Mouse (Mus musculus): ENCODE measurements around the gene Tusc2. TPM values are rescaled to one million over a fixed set of nuclear protein-coding genes. Genes with fewer than 3 reads are reported as not detected.
"Not testable (repeated sequence)": the region's sequence is repeated elsewhere in the genome, so short reads cannot be mapped to it uniquely, and the experiment has no call there.

Gene Tusc2
- total and polyA plus RNA-seq, 3 experiments, result 36.2 to 48.9 TPM; not detected in 1

DNA sequence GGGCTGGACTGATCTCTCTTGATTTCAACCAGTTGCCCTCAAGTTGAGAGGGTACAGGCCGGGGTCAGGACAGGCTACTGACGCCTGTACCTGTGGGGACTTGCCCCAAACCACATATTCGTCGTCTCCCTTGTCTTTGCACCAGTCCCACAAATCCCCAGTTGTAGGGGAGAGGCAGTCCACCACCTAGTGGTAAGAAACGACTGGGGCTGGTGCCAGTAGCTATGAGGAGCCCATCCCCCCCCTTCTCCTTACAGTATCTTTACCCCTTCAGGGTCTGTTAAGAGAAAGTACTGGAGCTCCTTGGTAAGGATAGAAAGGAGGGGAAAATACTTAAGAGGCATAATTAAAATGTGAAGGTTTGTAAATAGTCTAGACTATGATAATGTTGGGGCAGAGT is 2.5 kb downstream of the Tusc2 start:
- not testable (repeated sequence) for H3K27me3 ChIP-seq (ENCODE audit: control insufficient read depth in 1 of 2, insufficient read depth in 2 of 2, low read length in 2 of 2); H3K9ac ChIP-seq (ENCODE audit: control insufficient read depth, low read depth, low read length, poor library complexity, severe bottlenecking); H3K4me3 ChIP-seq (ENCODE audit: control insufficient read depth in 1 of 2, insufficient read depth in 1 of 2, low read depth in 2 of 2, low read length in 2 of 2); DNase-seq (ENCODE audit: low read depth, low spot score); H3K9me3 ChIP-seq (replicated peaks; ENCODE audit: insufficient read depth, low read length); H3K27ac ChIP-seq (ENCODE audit: control insufficient read depth, low read depth, low read length)
- Histone ChIP-seq H3K79me2 (ENCODE audit: control insufficient read depth, insufficient read depth, low read length, poor library complexity) (peaks cover 23% of the 10 kb centered on the region), H3K4me1 (ENCODE audit: control insufficient read depth in 1 of 2, insufficient read depth in 2 of 2, low read length in 2 of 2) (peaks cover 0 to 27% of the 10 kb centered on the region in 2 experiments; a peak in 3 of 4 replicates), H3K36me3 (ENCODE audit: control insufficient read depth in 1 of 2, insufficient read depth in 2 of 2, low read length in 2 of 2) (peaks cover 0 to 15% of the 10 kb centered on the region in 2 experiments; a peak in 3 of 4 replicates)
- TF ChIP-seq CTCF (IDR thresholded peaks at IDR 0.05 in 2 of 3, conservative IDR thresholded peaks at IDR 0.05 in 1 of 3; ENCODE audit: control insufficient read depth in 1 of 3, insufficient read depth in 1 of 3, low read depth in 2 of 3, low read length in 3 of 3, poor library complexity in 1 of 3, severe bottlenecking in 1 of 3), result peak in 2 of 3 experiments; percentile 8 to 29; a peak in 2 of 6 replicates

DNA sequence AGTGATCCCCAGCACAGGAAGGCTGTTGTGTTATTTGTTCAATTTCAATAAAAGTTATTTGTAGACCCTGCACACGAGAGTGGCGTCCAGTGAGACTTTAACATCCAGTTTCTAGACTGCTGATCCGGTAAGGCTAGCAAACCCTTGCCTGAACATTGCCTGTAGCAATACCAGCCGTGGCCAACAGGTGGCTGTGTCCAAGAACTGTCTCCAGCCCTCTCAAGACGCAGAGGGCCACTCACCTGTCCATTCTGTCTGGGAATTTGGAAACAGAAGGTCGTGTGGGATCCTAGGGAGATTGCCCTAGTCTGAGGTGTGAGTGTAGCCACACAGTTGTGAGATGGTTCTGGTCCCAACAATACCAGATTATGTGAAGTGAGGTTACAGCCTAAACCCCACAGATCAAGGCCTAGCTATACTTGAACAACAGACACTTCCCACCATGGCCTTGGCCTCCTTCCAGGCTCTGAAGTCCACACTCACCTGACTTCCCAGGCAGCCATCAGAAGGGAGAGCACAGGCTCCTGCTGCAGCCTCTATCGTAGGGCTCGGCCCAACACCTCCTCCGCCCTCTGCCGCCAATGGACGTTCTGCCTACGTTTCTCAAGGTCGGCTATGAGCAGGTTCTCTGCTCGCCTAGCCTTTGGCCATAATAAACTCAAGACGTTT is 3.1 kb downstream of the Tusc2 start:
- H3K79me2 ChIP-seq (ENCODE audit: control insufficient read depth, insufficient read depth, low read length, poor library complexity), result peaks cover 23% of the 10 kb centered on the region
- no peaks in the 10 kb centered on the region for H3K27me3 ChIP-seq (ENCODE audit: control insufficient read depth in 1 of 2, insufficient read depth in 2 of 2, low read length in 2 of 2)
- 0 out of 2 replicates have a peak, but pooled peaks have one; percentile 13 for TF ChIP-seq HCFC1 (IDR thresholded peaks at IDR 0.05; ENCODE audit: low read depth, low read length)
- peak; percentile 70 to 96 (median 70) for TF ChIP-seq CTCF (IDR thresholded peaks at IDR 0.05 in 2 of 3, conservative IDR thresholded peaks at IDR 0.05 in 1 of 3; ENCODE audit: control insufficient read depth in 1 of 3, insufficient read depth in 1 of 3, low read depth in 2 of 3, low read length in 3 of 3, poor library complexity in 1 of 3, severe bottlenecking in 1 of 3)
- TF ChIP-seq NRF1 (IDR thresholded peaks at IDR 0.05; ENCODE audit: insufficient read depth, low read depth, low read length, poor library complexity, severe bottlenecking), result no peak
- TF ChIP-seq SMC3 (IDR thresholded peaks at IDR 0.05; ENCODE audit: low read depth, low read length), result peak; percentile 66
- TF ChIP-seq RAD21 (IDR thresholded peaks at IDR 0.05; ENCODE audit: low read depth, low read length), result peak; percentile 23
- no peak for TF ChIP-seq MEF2A (IDR thresholded peaks at IDR 0.05; ENCODE audit: extremely low read depth, insufficient replicate concordance, low read depth, low read length, poor library complexity, severe bottlenecking)
- no peak overlapping the region for H3K4me3 ChIP-seq (ENCODE audit: control insufficient read depth in 1 of 2, insufficient read depth in 1 of 2, low read depth in 2 of 2, low read length in 2 of 2)
- peak; percentile 83 for DNase-seq (ENCODE audit: low read depth, low spot score)
- peaks cover 2 to 33% of the 10 kb centered on the region in 2 experiments; a peak in 3 of 4 replicates for H3K4me1 ChIP-seq (ENCODE audit: control insufficient read depth in 1 of 2, insufficient read depth in 2 of 2, low read length in 2 of 2)
- no peak overlapping the region for H3K9ac ChIP-seq (ENCODE audit: control insufficient read depth, low read depth, low read length, poor library complexity, severe bottlenecking)
- H3K9me3 ChIP-seq (replicated peaks; ENCODE audit: insufficient read depth, low read length), result no peaks in the 10 kb centered on the region
- peaks cover 0 to 16% of the 10 kb centered on the region in 2 experiments; a peak in 3 of 4 replicates for H3K36me3 ChIP-seq (ENCODE audit: control insufficient read depth in 1 of 2, insufficient read depth in 2 of 2, low read length in 2 of 2)
- H3K27ac ChIP-seq (ENCODE audit: control insufficient read depth, low read depth, low read length), result no peak overlapping the region

DNA sequence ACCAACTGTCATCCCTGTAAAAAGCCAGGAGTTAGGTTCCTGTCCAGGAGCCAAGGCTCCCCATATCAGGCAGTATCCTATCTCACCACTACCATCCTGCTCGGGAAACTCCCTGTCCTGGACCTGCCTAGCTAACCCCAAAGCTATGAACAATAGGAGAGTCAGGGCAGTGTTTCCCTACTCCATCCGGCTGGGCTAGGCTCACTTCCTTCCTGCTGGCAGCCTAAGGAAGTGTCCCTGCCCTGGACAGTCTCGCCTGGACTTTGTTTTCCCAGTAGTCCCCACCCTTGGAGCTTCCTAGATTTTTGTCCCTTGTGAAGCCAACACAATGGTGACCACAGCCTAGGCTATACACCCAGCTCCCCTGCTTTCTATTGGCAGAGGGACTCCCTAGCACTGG is 3.8 kb downstream of the Tusc2 start:
- Histone ChIP-seq H3K27me3 (ENCODE audit: control insufficient read depth in 1 of 2, insufficient read depth in 2 of 2, low read length in 2 of 2) (no peaks in the 10 kb centered on the region), H3K36me3 (ENCODE audit: control insufficient read depth in 1 of 2, insufficient read depth in 2 of 2, low read length in 2 of 2) (peaks cover 0 to 23% of the 10 kb centered on the region in 2 experiments; a peak in 3 of 4 replicates), H3K4me3 (ENCODE audit: control insufficient read depth in 1 of 2, insufficient read depth in 1 of 2, low read depth in 2 of 2, low read length in 2 of 2) (no peak overlapping the region), H3K9ac (ENCODE audit: control insufficient read depth, low read depth, low read length, poor library complexity, severe bottlenecking) (no peak overlapping the region), H3K27ac (ENCODE audit: control insufficient read depth, low read depth, low read length) (no peak overlapping the region), H3K9me3 (replicated peaks; ENCODE audit: insufficient read depth, low read length) (no peaks in the 10 kb centered on the region), H3K79me2 (ENCODE audit: control insufficient read depth, insufficient read depth, low read length, poor library complexity) (peaks cover 23% of the 10 kb centered on the region), H3K4me1 (ENCODE audit: control insufficient read depth in 1 of 2, insufficient read depth in 2 of 2, low read length in 2 of 2) (peaks cover 6 to 40% of the 10 kb centered on the region in 2 experiments; a peak in 3 of 4 replicates)
- no peak for DNase-seq (ENCODE audit: low read depth, low spot score)
- TF ChIP-seq EP300 (IDR thresholded peaks at IDR 0.05; ENCODE audit: low read depth in 1 of 2, low read length in 2 of 2) (no peak), NRF1 (IDR thresholded peaks at IDR 0.05; ENCODE audit: insufficient read depth, low read depth, low read length, poor library complexity, severe bottlenecking) (no peak), SIN3A (IDR thresholded peaks at IDR 0.05; ENCODE audit: low read length) (no peak), ZC3H11A (IDR thresholded peaks at IDR 0.05; ENCODE audit: low read depth, low read length) (no peak), CHD2 (IDR thresholded peaks at IDR 0.05; ENCODE audit: low read length) (no peak), GABPA (IDR thresholded peaks at IDR 0.05; ENCODE audit: low read depth, low read length) (no peak), POLR2A (IDR thresholded peaks at IDR 0.05; ENCODE audit: control insufficient read depth in 1 of 2, insufficient read depth in 1 of 2, low read depth in 1 of 2, low read length in 2 of 2, poor library complexity in 1 of 2) (no peak), GATA1 (IDR thresholded peaks at IDR 0.05; ENCODE audit: low read depth, low read length) (no peak), TBP (IDR thresholded peaks at IDR 0.05; ENCODE audit: low read depth, low read length) (no peak), POLR2AphosphoS2 (IDR thresholded peaks at IDR 0.05; ENCODE audit: low read length) (no peak), RCOR1 (IDR thresholded peaks at IDR 0.05; ENCODE audit: low read depth, low read length) (no peak), CTCF (IDR thresholded peaks at IDR 0.05 in 2 of 3, conservative IDR thresholded peaks at IDR 0.05 in 1 of 3; ENCODE audit: control insufficient read depth in 1 of 3, insufficient read depth in 1 of 3, low read depth in 2 of 3, low read length in 3 of 3, poor library complexity in 1 of 3, severe bottlenecking in 1 of 3) (no peak), TAL1 (IDR thresholded peaks at IDR 0.05; ENCODE audit: low read length) (no peak), ZMIZ1 (IDR thresholded peaks at IDR 0.05; ENCODE audit: low read depth, low read length) (no peak), ETS1 (IDR thresholded peaks at IDR 0.05; ENCODE audit: low read depth, low read length) (no peak), USF1 (IDR thresholded peaks at IDR 0.05; ENCODE audit: low read depth, low read length) (no peak)

Data from MEL (cell line).